Mouse (Mus musculus) lung, postnatal 36 days (tissue): ENCODE measurements at regions not wholly inside any gene's neighbourhood (a gene's known extent, or its start where the extent isn't known, plus 50 kb on each side); places are given as distances from the start of the nearest gene placed in this dataset.

ENCODE experiments used
- DNase-seq: peaks from one replicate; pipeline ENCODE4 v3.0.0; 2022; ENCODE audit warnings: mixed read lengths

DNA sequence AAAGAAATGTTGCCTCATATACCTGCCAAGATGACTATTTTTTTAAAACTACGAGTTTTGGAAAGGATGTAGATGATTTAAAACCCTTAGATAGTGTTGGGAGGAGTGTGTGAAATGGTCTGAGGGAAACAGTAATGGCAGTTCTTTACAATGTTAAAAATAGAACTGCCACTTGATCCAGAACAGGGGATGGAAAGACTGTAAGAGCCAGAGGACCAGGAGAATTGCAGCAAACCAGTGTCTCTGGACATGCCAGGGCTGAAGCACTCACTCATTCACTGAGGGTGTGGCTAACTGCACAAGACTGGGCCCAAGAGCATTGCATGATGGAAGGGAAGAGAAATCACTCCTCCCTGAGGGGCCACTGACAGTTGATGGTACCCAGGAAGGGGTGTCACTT lies 53.9 kb upstream of the Rasgef1b start:
- DNase-seq: no peak

DNA sequence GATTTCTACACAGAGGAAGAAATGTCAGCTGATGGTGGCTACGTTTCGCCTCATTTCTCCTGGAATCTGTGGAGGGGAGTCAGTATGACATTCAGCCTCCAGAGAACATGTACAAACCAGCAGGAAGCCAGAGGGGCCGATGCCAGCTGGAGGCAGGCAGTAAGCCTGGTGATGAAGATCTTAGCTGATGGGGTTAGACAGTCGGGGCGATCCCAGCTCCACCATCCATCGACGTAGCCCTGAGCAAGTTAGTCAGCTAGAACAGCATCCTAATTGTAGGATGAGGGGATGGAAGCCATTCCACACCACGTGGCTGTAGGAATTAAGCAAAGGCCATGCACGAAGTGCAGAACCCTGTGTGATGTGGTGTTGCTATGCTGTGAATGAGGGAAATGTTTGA lies 57.0 kb upstream of the Rasgef1b start:
- no peak for DNase-seq

DNA sequence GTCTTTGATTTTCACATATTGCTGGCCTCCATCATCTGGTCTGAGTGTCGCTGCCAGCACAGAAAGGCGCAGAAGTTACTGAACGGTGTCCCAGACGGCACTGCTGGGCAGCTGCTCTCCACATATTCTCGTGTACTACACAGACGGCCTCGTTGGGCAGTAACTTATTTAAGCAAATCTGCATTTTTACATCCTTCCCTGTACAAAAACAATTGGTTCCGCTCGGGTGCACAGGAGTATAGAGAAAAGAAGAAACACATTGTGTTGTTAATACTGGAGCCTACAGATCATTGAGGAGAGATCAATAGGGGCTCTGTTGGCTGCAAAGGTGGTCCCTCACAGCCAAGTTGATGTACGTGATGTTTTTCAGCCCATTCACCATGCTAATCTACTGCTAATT lies 58.4 kb upstream of the Rasgef1b start:
- no peak for DNase-seq

DNA sequence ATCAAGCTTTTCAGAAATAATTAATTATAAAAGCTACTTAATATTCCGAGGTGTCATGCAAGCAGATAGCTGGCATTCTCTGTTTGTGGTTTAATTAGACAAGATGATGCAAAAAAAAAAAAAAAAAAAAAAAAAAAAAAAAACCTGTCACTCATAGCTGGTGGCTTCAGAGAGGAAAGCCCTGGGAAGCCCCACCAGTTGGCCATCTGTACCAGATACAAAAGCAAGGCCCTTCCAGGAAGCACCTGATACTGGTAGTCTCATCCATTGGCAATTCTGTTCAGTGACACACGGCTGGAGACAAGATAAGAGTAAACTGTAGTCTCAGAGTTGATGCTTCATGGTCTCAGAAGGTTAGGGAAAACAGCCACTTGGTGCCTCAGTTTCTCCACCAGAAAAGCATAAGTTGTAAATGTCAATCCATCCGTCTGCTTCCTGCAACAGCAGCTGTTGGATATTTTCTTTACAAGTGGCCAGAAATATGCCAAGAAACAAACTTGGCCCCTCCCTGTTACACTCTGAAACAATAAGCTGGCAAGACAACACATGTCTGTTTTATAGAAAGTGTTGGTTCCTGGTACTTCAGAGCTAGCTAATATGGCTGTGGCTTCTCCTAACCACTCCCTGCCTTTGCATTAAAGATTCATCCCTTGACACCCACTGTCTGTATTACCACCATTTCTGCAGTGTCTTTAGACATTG lies 59.0 kb upstream of the Rasgef1b start:
- DNase-seq: no peak

DNA sequence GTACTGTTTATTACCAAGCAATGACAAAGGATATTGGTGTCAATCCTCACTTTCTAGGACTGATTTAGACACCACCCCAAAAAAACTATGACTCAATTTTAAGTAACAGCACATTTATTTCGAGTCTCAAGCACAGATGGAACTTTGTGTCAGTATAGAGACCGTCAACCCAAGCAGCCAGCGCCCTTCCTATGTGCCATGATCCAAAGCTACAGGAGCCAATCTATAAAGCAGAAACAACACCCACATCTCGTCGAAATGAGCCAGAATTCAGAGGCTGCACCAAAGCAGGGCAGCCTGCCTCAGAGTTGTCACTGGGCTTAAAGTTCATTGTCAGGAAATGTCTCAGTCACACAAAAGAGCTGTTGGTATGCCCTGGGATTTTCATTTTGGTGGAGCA lies 61.9 kb upstream of the Rasgef1b start:
- DNase-seq: no peak

DNA sequence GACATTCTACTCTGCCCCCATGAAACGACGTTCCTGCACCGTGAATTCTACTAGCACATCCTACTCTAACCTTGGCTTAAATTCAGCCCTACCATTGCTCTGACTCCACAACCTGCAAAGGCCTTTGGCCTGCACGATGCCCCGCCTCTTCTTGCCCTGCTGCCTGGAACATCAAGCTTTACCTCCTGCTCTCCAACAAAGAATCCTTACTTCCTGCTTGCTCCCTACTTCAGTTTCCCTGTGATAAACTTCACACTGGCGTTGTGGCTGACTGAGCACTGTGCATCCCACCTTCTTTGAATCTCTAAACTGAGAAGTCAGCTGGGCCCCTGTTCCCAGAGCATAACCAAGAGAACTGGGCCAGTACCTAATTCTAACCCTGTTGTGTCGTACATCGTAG lies 71.7 kb upstream of the Rasgef1b start:
- no peak for DNase-seq

DNA sequence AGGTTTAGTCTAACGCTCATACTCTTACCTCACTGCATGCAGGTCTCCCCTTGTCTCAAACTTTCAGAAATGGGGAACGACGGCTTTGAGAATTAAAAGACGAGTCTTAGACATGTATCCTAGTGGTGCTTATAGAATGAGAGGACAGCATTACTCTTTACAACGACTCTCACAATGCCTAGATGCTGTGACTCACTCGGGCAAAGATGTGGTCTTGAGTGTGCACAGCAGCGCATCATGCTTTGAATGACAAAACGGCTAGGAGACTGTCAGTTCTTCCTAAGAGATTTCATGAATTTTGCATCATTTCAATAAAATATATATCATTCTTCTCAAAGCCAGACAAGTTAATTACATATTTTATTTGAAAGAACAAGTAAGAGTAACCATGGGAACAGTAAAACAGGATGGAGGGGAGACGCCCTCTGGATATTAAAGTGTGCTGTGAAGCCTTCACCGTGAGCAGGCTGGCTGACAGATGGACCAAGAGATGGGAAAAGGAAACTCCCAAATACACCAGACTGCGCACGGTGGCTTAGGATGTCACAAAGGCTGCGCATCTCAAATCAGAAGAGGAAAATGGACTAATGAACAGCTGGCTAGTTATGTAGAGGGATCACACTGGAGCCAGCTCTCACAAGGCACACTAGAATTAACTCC lies 73.1 kb upstream of the Rasgef1b start:
- DNase-seq: no peak

DNA sequence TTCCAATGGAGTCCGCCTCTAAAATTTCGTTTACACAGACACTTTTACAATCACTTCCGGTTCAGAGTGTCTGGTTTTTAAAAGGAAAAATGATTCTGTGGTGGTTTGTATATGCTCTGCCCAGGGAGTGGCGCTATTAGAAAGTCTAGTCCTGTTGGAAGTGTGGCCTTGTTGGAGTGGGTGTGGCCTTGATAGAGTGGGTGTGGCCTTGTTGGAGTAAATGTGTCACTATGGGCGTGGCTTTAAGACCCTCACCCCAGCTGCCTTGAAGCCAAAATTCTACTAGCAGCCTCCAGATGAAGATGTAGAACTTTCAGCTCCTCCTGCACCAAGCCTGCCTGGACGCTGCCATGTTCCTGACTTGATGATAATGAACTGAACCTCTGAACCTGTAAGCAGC lies 79.2 kb upstream of the Vamp9 start:
- no peak for DNase-seq

DNA sequence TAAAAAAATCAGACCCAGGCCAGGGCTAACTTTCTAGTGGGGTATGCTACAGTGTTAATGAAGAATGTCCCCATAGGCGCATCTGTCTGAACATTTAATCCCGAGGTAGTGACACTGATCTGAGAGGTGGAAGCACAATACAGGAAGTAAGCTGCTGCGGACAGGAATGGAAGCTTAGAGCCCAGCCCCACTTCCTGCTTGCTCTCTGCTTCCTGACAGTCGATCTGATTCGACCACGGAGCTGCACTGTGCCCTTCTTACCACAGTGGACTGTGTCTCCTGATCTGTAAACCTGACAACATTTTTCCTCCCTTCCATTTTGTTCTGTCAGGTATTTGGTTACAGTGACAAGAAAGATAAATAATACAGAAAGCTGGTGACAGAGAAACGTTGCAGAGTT lies 77.5 kb upstream of the Vamp9 start:
- peak; percentile 4 for DNase-seq

DNA sequence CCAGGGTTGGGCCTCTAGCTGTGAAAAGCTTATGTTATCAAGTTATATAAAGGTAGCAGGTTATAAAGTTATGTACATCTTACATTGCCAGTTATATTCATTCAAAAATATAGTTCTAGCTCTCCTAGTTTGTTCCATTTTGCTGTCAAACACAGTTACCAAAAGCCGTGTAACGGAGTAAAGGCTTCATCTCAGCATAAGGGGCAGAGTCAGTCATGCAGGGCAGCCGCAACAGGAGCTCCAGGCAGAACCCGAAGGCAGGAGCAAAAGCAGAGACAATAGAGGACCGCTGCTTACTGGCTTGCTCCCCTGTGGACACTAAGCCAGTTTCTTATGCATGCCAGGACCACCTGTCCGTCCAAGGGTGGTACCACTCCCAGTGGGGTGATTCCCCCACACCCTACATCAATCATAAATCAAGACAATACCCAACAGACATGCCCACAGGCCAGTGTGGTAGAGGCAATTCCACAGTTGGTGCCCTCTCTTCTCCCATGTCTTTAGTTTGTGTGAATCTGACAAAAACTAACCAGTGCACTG lies 67.7 kb upstream of the Vamp9 start:
- no peak for DNase-seq

DNA sequence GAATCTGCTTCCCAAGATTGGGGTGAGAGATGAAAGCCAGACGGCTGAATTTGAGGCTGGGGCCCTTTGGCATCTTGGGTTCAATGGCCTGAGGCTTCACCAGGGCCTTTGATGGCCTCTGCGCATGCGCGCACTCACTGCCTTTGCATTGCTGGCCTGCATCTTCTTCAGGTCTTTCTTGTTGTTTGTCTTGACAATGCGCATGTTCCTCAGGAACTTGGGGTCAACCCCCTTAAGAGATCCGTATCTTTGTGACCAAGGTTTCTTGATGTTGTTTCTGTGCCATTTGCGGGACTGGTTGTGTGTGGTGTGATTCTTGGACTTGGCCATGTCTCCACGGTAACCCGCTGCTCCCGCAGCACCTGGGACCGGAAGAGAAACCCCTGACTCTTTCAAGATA lies 66.4 kb upstream of the Vamp9 start:
- DNase-seq: no peak

DNA sequence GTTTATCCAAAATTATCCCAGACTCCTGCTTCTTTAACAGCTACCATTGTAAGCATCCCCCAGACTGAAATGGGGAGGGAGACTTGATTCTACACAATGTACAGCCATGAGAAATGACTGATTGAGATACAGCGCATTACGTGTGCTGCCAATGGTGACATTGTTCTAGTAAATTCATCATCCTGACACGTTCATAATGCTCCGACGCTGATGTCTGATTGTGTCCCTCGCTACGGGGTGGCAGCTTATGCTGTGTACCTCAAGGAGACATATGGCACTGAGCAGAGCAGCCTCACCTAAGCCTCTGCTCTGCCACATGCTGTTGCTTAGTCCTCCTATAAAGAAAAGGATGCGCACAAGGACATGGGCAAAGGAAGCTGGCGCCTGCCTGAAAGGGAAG lies 65.2 kb upstream of the Vamp9 start:
- no peak for DNase-seq

DNA sequence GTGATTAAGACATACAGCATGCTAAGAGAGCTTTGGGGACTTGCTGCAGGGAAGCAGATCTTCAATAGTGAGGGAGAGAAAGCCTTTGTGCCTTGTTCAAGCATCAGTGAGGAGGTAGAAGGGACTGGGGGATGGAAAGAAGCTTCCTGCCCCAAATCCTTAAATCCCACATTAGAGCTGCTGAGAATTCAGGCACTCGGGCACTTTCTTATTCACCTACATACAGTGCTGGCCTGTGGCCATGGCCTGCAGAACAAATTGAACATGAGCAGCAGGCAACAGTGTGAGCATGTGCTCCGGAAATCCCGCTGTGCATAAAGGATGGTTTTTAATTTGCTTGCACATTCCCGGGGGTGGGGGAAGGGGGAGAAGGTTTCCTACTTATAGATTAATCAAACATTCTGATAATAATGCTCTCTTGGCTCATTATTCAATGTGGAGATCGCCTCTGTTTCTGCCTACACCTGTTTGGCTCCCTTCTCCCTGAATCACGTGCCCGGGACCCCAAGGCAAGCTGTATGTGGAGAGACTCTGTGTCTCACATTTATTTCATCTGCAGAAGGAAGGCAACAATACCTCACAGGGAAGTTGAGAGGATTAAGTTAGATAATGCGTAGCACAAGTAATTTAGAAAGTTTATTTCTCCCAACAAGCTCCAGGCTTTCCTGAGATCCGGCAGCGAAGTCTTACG lies 60.3 kb upstream of the Vamp9 start:
- no peak for DNase-seq

DNA sequence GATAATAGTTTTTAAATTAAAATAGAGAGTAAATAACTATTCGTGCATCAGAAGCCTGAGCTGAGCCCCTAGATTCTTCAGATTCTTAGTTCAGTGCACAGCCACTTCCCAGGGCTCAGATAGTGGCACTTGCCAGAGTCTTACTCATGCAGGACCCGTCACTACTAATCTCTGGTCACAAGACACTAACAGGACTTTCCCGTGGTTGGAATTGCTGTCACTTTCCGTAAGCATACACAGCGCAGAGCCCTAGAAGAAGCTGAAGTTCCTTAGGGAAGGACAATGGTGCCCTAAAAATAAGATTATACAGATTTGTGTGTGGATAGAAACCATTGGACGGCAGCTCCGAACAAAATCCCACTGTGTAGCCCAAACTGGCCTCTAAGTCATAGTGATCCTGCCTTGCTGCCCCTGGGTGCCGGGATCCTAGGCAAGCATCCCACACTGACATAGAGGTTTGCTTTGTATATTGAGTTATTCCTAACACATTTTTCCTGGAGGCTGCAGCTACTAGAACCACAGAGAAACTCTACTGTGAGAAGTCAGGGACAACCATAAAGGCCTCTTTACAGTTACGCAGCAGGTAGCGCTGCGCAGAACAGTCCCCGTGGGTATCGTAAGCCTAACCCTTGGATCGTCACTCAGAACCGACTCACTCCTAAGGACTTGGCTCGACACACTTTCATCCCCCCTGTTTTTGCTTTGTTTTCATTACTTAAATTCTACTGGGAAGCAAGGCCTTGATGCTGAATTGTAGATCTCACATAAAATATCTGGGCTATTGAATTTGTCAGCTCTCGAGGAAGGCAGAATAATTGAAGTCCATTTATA lies 57.7 kb upstream of the Vamp9 start:
- no peak for DNase-seq

DNA sequence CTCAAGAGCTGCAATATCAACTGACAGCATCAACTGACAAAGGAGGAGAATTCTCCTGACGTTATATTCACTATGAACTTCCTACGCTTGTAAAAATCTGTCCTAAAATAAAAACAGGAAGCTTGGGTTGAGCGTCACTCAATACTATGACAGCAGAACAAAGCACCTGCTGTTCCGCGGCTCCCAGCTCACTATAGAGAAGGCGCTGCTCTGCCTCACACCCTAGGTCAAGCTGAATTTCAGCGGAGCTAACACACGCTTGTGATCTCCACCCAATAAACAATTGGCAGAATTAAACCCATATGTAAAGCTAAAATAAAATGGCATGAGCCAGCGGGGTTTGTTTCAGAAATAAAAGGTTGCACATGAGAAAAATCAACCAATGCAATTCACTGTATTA lies 57.1 kb upstream of the Vamp9 start:
- no peak for DNase-seq

DNA sequence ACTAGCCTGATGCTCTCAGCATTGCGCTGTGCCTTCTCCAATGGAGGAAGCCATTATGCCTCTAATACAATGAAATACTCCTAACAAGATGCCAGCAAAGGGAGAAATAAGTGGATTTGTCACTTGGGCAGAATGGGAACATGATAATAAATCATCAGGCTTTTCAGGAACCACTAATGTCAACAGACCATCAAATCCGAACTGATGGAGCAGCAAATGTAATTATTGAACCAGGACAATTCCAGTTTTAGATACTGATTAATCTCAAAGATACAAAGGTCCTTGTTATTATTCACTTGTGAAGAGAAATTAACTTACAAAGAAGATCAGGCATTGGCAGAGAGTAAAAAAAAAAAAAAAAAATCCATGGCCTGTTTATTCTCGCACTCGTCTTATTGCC lies 53.7 kb upstream of the Vamp9 start:
- no peak for DNase-seq
